Mouse (Mus musculus) adrenal gland, postnatal 0 days (tissue): Measurements from ENCODE around the gene 2310034G01Rik. TPM values are rescaled to one million over a fixed set of nuclear protein-coding genes. Genes with fewer than 3 reads are reported as not detected.

Experiments
- microRNA-seq: library from miRNA; unstranded; fragments of <30 nt; microRNA quantifications from one replicate; pipeline ENCODE4, GENCODE M21; 2016; ENCODE audit warnings: borderline replicate concordance; ENCODE audit not compliant: insufficient number of aligned reads
- polyA plus RNA-seq: library from polyadenylated mRNA; unstranded; fragments of >200 nt; fragmentation: Nextera tagmentation; extraction: Ambion mirVana; gene quantifications from 2 replicates; pipeline ENCODE4 v1.2.1, GENCODE M21; 2015

The 2310034G01Rik gene
- polyA plus RNA-seq, result 1.7 and 2.6 TPM in 2 replicates

GRCm38 (mm10) chr19:46350168-46350932, at the start of gene 2310034G01Rik:
2310034G01Rik (minus strand) TSS chr19:46350302.

GRCm38 (mm10) chr19:46396686-46397435, 46.8 kb upstream of the 2310034G01Rik start, which contains the start of gene Sufu:
Sufu (plus strand) TSS chr19:46396896.

GRCm38 (mm10) chr19:46395109-46396009, 45.3 kb upstream of the 2310034G01Rik start, which contains the start of gene Actr1a:
Actr1a (minus strand) TSS chr19:46395748.

GRCm38 (mm10) chr19:46338331-46338936, 11.7 kb downstream of the 2310034G01Rik start, which contains the start of gene Cuedc2:
Cuedc2 (minus strand) TSS chr19:46338702.

GRCm38 (mm10) chr19:46328081-46329030, 21.7 kb downstream of the 2310034G01Rik start, which contains the start of gene Fbxl15:
Fbxl15 (plus strand) TSS chr19:46328184.

GRCm38 (mm10) chr19:46326756-46327305, 23.3 kb downstream of the 2310034G01Rik start, which contains the start of gene Psd:
Psd (minus strand) TSS chr19:46327156.

GRCm38 (mm10) chr19:46304216-46304841, 45.8 kb downstream of the 2310034G01Rik start, which contains the start of gene Nfkb2:
Nfkb2 (plus strand) TSS chr19:46304320.

Small RNA genes within 50 kb of the gene (microRNA-seq; reads per million reads assigned to microRNA genes)
- gene Mir146b, result not detected

Other genes starting within 250 kb of the 2310034G01Rik start
- gene Elovl3, start 218.4 kb downstream of the 2310034G01Rik start, polyA plus RNA-seq, result not detected in 2 replicates
- gene Pitx3, start 202.0 kb downstream of the 2310034G01Rik start, polyA plus RNA-seq, result 0.11 TPM in 1 of 2 replicates, not detected in the other
- 19.8 and 31.0 TPM in 2 replicates for gene Gbf1, start 197.8 kb downstream of the 2310034G01Rik start, polyA plus RNA-seq
- gene Nfkb2, start 46.0 kb downstream of the 2310034G01Rik start, polyA plus RNA-seq, result 7.4 and 10.3 TPM in 2 replicates
- 6.5 and 11.7 TPM in 2 replicates for gene Psd, start 23.1 kb downstream of the 2310034G01Rik start, polyA plus RNA-seq
- 22.1 and 22.2 TPM in 2 replicates for gene Fbxl15, start 22.1 kb downstream of the 2310034G01Rik start, polyA plus RNA-seq
- gene Cuedc2, start 11.6 kb downstream of the 2310034G01Rik start, polyA plus RNA-seq, result 138 and 176 TPM in 2 replicates
- gene Mfsd13a, start 9.2 kb downstream of the 2310034G01Rik start, polyA plus RNA-seq, result 3.7 and 5.1 TPM in 2 replicates
- 79.3 and 83.6 TPM in 2 replicates for gene Actr1a, start 45.4 kb upstream of the 2310034G01Rik start, polyA plus RNA-seq
- 11.3 and 13.9 TPM in 2 replicates for gene Sufu, start 46.6 kb upstream of the 2310034G01Rik start, polyA plus RNA-seq
- gene Trim8, start 151.4 kb upstream of the 2310034G01Rik start, polyA plus RNA-seq, result 20.1 and 23.5 TPM in 2 replicates
- 91.7 and 97.8 TPM in 2 replicates for gene Arl3, start 222.9 kb upstream of the 2310034G01Rik start, polyA plus RNA-seq
- gene Sfxn2, start 223.1 kb upstream of the 2310034G01Rik start, polyA plus RNA-seq, result 7.8 and 8.0 TPM in 2 replicates
- gene Wbp1l, start 248.8 kb upstream of the 2310034G01Rik start, polyA plus RNA-seq, result 45.6 and 98.2 TPM in 2 replicates